Comparison of ENCODE assay signal across 8 mouse cellular contexts in the genomic region with DNA sequence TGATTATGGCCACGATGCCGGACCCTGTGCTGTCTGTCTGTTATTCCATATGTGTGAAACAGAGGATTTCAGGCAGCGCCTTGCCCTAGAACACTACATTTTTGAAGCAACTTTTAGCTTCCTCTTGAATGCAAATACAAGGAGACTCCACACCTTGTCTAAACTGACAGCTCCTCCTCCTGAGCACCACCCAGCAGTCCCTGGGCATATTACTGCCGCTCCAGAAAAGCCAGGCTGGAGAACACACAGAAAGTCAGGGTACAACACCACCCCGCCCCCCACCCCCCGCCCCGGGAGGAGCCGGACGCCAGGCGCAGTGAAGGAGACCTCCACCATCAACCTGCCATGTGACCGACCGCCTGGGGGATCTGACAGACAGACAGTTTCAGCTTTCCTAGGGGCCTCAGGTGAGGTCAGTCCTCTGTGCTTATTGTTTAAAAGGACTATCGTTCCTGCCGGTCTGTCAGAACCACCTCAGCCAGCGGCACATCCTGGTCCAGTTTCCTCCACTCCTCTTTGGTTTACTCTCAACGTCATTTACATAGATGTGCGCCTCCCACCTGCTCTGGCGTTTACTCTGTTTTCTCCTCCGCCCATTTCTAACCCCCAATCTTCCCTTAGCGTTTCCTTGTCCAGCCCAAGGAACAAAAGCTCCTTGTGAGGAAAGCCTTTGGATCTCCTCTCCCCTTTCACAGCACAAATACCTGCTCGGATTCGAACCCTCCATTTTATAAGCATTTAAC. TPM values are rescaled to one million over a fixed set of nuclear protein-coding genes. Genes with fewer than 3 reads are reported as not detected.
DNase-seq lines count a peak whose midpoint lies in the region; ATAC-seq and TF ChIP-seq lines count a peak whose summit lies in the region.

No protein-coding gene starts in this region.

- peak overlapping the region; percentile 52 for H3K4me2 ChIP-seq in kidney, postnatal 0 days (ENCODE audit: low read length)
- peak overlapping the region; percentile 42 for H3K4me2 ChIP-seq in embryonic facial prominence, embryonic 12.5 days (replicated peaks)
- peak overlapping the region; percentile 48 for H3K4me2 ChIP-seq in intestine, embryonic 16.5 days (ENCODE audit: low read depth, low read length)
- H3K4me2 ChIP-seq in neural tube, embryonic 14.5 days (ENCODE audit: low read depth, low read length), result peak overlapping the region; percentile 27; the same call in 1 of the 2 replicates

- no peaks in the 10 kb centered on the region for H3K36me3 ChIP-seq in kidney, postnatal 0 days (ENCODE audit: insufficient read depth, low read length)
- no peaks in the 10 kb centered on the region for H3K36me3 ChIP-seq in kidney, adult 2 months (ENCODE audit: control insufficient read depth, insufficient read depth, low read length)
- no peaks in the 10 kb centered on the region for H3K36me3 ChIP-seq in embryonic facial prominence, embryonic 12.5 days
- no peaks in the 10 kb centered on the region for H3K36me3 ChIP-seq in intestine, embryonic 16.5 days (ENCODE audit: control insufficient read depth, insufficient read depth, low read length)
- no peaks in the 10 kb centered on the region for H3K36me3 ChIP-seq in neural tube, embryonic 14.5 days (ENCODE audit: control insufficient read depth, insufficient read depth, low read length)

- TF ChIP-seq CTCF in kidney, postnatal 0 days (IDR thresholded peaks at IDR 0.05; ENCODE audit: low read depth), result no peak
- no peak for TF ChIP-seq CTCF in kidney, adult 2 months (conservative IDR thresholded peaks at IDR 0.05; ENCODE audit: insufficient read depth, insufficient read length, low read depth, low read length)

- H3K4me1 ChIP-seq in kidney, postnatal 0 days (replicated peaks; ENCODE audit: insufficient read depth, low read length), result 0 out of 2 replicates have a peak, but pooled peaks cover 8% of the 10 kb centered on the region
- peaks cover 5% of the 10 kb centered on the region; the same call in 1 of the 2 replicates for H3K4me1 ChIP-seq in kidney, adult 2 months (ENCODE audit: control insufficient read depth, insufficient read depth, low read length)
- peaks cover 7% of the 10 kb centered on the region for H3K4me1 ChIP-seq in embryonic facial prominence, embryonic 12.5 days
- peaks cover 10% of the 10 kb centered on the region for H3K4me1 ChIP-seq in intestine, embryonic 16.5 days (ENCODE audit: control insufficient read depth, insufficient read depth, low read length)
- H3K4me1 ChIP-seq in neural tube, embryonic 14.5 days (ENCODE audit: control insufficient read depth, insufficient read depth, low read length), result no peaks in the 10 kb centered on the region

- TF ChIP-seq POLR2A in kidney, adult 2 months (IDR thresholded peaks at IDR 0.05; ENCODE audit: low read depth, low read length), result no peak

- 20% methylated on average over 22 of the region's 22 CpGs for WGBS in kidney, postnatal 0 days
- 32% methylated on average over 22 of the region's 22 CpGs for WGBS in kidney, adult 2 months
- 15% methylated on average over 22 of the region's 22 CpGs for WGBS in embryonic facial prominence, embryonic 12.5 days
- WGBS in intestine, embryonic 16.5 days, result 21% methylated on average over 22 of the region's 22 CpGs
- WGBS in neural tube, embryonic 14.5 days, result 25% methylated on average over 22 of the region's 22 CpGs

- 0 out of 2 replicates have a peak overlapping the region, but pooled peaks have one; percentile 19 for H3K27ac ChIP-seq in kidney, postnatal 0 days
- H3K27ac ChIP-seq in kidney, adult 2 months (ENCODE audit: insufficient read depth, low read depth, low read length), result no peak overlapping the region
- H3K27ac ChIP-seq in embryonic facial prominence, embryonic 12.5 days, result no peak overlapping the region
- peak overlapping the region; percentile 77 for H3K27ac ChIP-seq in intestine, embryonic 16.5 days (ENCODE audit: low read length)
- no peak overlapping the region for H3K27ac ChIP-seq in neural tube, embryonic 14.5 days (ENCODE audit: low read depth, low read length)

- peak; percentile 36 for DNase-seq in kidney, postnatal 0 days (ENCODE audit: low spot score)
- DNase-seq in kidney, adult 2 months, result no peak
- DNase-seq in layer of hippocampus, adult 11-12 months (ENCODE audit: low spot score), result no peak
- DNase-seq in layer of hippocampus, postnatal 10 days (ENCODE audit: low spot score in 2 of 2), result no peak

- H3K4me3 ChIP-seq in kidney, postnatal 0 days (replicated peaks; ENCODE audit: low read depth, low read length), result peak overlapping the region; percentile 22
- H3K4me3 ChIP-seq in kidney, adult 2 months (ENCODE audit: insufficient read depth, low read depth, low read length), result no peak overlapping the region
- H3K4me3 ChIP-seq in embryonic facial prominence, embryonic 12.5 days, result peak overlapping the region; percentile 18; the same call in 1 of the 2 replicates
- H3K4me3 ChIP-seq in intestine, embryonic 16.5 days (ENCODE audit: low read length), result peak overlapping the region; percentile 33
- H3K4me3 ChIP-seq in neural tube, embryonic 14.5 days (ENCODE audit: low read depth, low read length), result no peak overlapping the region

- ATAC-seq in kidney, postnatal 0 days (replicated peaks; ENCODE audit: low FRiP score, low read depth), result 0 out of 2 replicates have a peak, but pooled peaks have one; percentile 43
- 0 out of 2 replicates have a peak, but pooled peaks have one; percentile 15 for ATAC-seq in embryonic facial prominence, embryonic 12.5 days (ENCODE audit: insufficient number of reproducible peaks, insufficient read depth, low FRiP score, low TSS enrichment)
- ATAC-seq in intestine, embryonic 16.5 days, result peak; percentile 49
- no peak for ATAC-seq in neural tube, embryonic 14.5 days (ENCODE audit: low read depth)
- ATAC-seq in erythroid progenitor cell, adult 5-6 weeks (replicated peaks; ENCODE audit: low FRiP score, poor library complexity, severe bottlenecking), result no peak

- no peaks in the 10 kb centered on the region for H3K27me3 ChIP-seq in kidney, postnatal 0 days (ENCODE audit: insufficient read depth, low read length)
- no peaks in the 10 kb centered on the region for H3K27me3 ChIP-seq in kidney, adult 2 months (replicated peaks; ENCODE audit: control insufficient read depth, insufficient read depth, low read length)
- no peaks in the 10 kb centered on the region for H3K27me3 ChIP-seq in embryonic facial prominence, embryonic 12.5 days
- no peaks in the 10 kb centered on the region for H3K27me3 ChIP-seq in intestine, embryonic 16.5 days (replicated peaks; ENCODE audit: control insufficient read depth, insufficient read depth, low read length)
- H3K27me3 ChIP-seq in neural tube, embryonic 14.5 days (ENCODE audit: control insufficient read depth, insufficient read depth, low read length), result no peaks in the 10 kb centered on the region

- peak overlapping the region; percentile 44; the same call in 1 of the 2 replicates for H3K9ac ChIP-seq in kidney, postnatal 0 days (ENCODE audit: low read depth, low read length)
- H3K9ac ChIP-seq in embryonic facial prominence, embryonic 12.5 days, result no peak overlapping the region
- peak overlapping the region; percentile 59 for H3K9ac ChIP-seq in intestine, embryonic 16.5 days (ENCODE audit: low read depth, low read length)
- H3K9ac ChIP-seq in neural tube, embryonic 14.5 days (replicated peaks; ENCODE audit: low read depth, low read length), result no peak overlapping the region

- no peaks in the 10 kb centered on the region for H3K9me3 ChIP-seq in kidney, postnatal 0 days (replicated peaks; ENCODE audit: low read length)
- H3K9me3 ChIP-seq in embryonic facial prominence, embryonic 12.5 days, result no peaks in the 10 kb centered on the region
- no peaks in the 10 kb centered on the region for H3K9me3 ChIP-seq in intestine, embryonic 16.5 days (ENCODE audit: control insufficient read depth, low read length)
- no peaks in the 10 kb centered on the region for H3K9me3 ChIP-seq in neural tube, embryonic 14.5 days (ENCODE audit: control insufficient read depth, low read length)

RNA-seq across cellular contexts. Expression of a gene that starts 52.8 kb away (rescaled TPM):
- polyA plus RNA-seq in kidney, postnatal 0 days (2015; fragmentation: Nextera tagmentation; extraction: Ambion mirVana), result 14.9 and 16.9 TPM in 2 replicates
- 2.7 and 3.1 TPM in 2 replicates for polyA plus RNA-seq in kidney, adult 2 months (2012; rRNA removed)
- 13.8 and 17.8 TPM in 2 replicates for polyA plus RNA-seq in embryonic facial prominence, embryonic 12.5 days (2016; fragmentation: Nextera tagmentation; extraction: Ambion mirVana)
- 33.5 and 35.0 TPM in 2 replicates for polyA plus RNA-seq in intestine, embryonic 16.5 days (2015; fragmentation: Nextera tagmentation; extraction: Ambion mirVana)
- polyA plus RNA-seq in neural tube, embryonic 14.5 days (2014; fragmentation: Nextera tagmentation; extraction: Ambion mirVana), result 14.7 and 15.0 TPM in 2 replicates
- 1.3 and 2.5 TPM in 2 replicates for total RNA-seq in erythroid progenitor cell, adult 5-6 weeks (2015; ENCODE audit: low replicate concordance)
- total RNA-seq in erythroid progenitor cell, adult 5-6 weeks (2017; ENCODE audit: low replicate concordance), result 1.6 and 2.6 TPM in 2 replicates
- total RNA-seq in layer of hippocampus, postnatal 10 days (2021), result 10 to 100 TPM; 11.7 to 11.8 TPM

Comparison
In these comparisons a context has a peak if more than half of its experiments do, and no peak if none do; other contexts are left out.
1. H3K27ac ChIP-seq: peak in kidney, postnatal 0 days (single experiment) and intestine, embryonic 16.5 days (single experiment); none in kidney, adult 2 months (single experiment), embryonic facial prominence, embryonic 12.5 days (single experiment) and neural tube, embryonic 14.5 days (single experiment).
2. H3K4me3 ChIP-seq: peak in kidney, postnatal 0 days (single experiment), embryonic facial prominence, embryonic 12.5 days (single experiment) and intestine, embryonic 16.5 days (single experiment); none in kidney, adult 2 months (single experiment) and neural tube, embryonic 14.5 days (single experiment).
3. ATAC-seq: peak in kidney, postnatal 0 days (single experiment), embryonic facial prominence, embryonic 12.5 days (single experiment) and intestine, embryonic 16.5 days (single experiment); none in neural tube, embryonic 14.5 days (single experiment) and erythroid progenitor cell, adult 5-6 weeks (single experiment).
4. H3K9ac ChIP-seq: peak in kidney, postnatal 0 days (single experiment) and intestine, embryonic 16.5 days (single experiment); none in embryonic facial prominence, embryonic 12.5 days (single experiment) and neural tube, embryonic 14.5 days (single experiment).
5. Peak in every context shown above with its lines, with median percentiles within 50 percentile points of each other: H3K4me2 ChIP-seq.